Mouse (Mus musculus) liver, adult 2 months (tissue): Measurements from ENCODE around the gene Olfr569. TPM values are rescaled to one million over a fixed set of nuclear protein-coding genes. Genes with fewer than 3 reads are reported as not detected.

Experiments used
- DNase-seq: peaks from one replicate; pipeline ENCODE4 v3.0.0-alpha.2; 2011; ENCODE audit warnings: low read depth, low spot score; ENCODE audit errors: extremely low read depth
- H3K27ac ChIP-seq: fragments of 200-500 bp; replicated peaks from 2 replicates; pipeline ENCODE4 v1.5.1; 2012; ENCODE audit warnings: low read depth, mild to moderate bottlenecking, control low read depth, inconsistent platforms, low read length; ENCODE audit not compliant: insufficient read depth
- H3K27me3 ChIP-seq: fragments of 200-500 bp; 2 replicates; pipeline ENCODE4 v1.6.1; 2012; ENCODE audit warnings: mild to moderate bottlenecking, moderate library complexity, low read length, inconsistent platforms; ENCODE audit not compliant: control insufficient read depth, insufficient read depth
- H3K36me3 ChIP-seq: fragments of 200-500 bp; 2 replicates; pipeline ENCODE4 v1.6.1; 2012; ENCODE audit warnings: low read length, inconsistent platforms; ENCODE audit not compliant: control insufficient read depth, insufficient read depth
- H3K4me1 ChIP-seq: fragments of 200-500 bp; 2 replicates; pipeline ENCODE4 v1.6.1; 2011; ENCODE audit warnings: low read length; ENCODE audit not compliant: control insufficient read depth, insufficient read depth
- H3K4me3 ChIP-seq: fragments of 200-500 bp; 2 replicates; pipeline ENCODE4 v1.5.1; 2011; ENCODE audit warnings: low read depth, mild to moderate bottlenecking, control low read depth, low read length, moderate library complexity; ENCODE audit not compliant: insufficient read depth
- H3K79me2 ChIP-seq: fragments of 200-500 bp; 2 replicates; pipeline ENCODE4 v1.6.1; 2012; ENCODE audit warnings: inconsistent platforms, mild to moderate bottlenecking, low read length, moderate library complexity; ENCODE audit not compliant: control insufficient read depth, insufficient read depth
- H3K9ac ChIP-seq: fragments of 200-500 bp; 2 replicates; pipeline ENCODE4 v1.6.1; 2012; ENCODE audit warnings: low read depth, mild to moderate bottlenecking, control low read depth, inconsistent platforms, low read length
- CTCF ChIP-seq: fragments of 200-500 bp; IDR thresholded peaks from 2 replicates; pipeline ENCODE4 v1.5.1; 2011; ENCODE audit warnings: low read depth, low read length, control low read depth
- POLR2A ChIP-seq: fragments of 200-500 bp; IDR thresholded peaks from 2 replicates; pipeline ENCODE4 v1.6.1; 2011; ENCODE audit warnings: low read length, control low read depth; ENCODE audit not compliant: insufficient read depth; ENCODE audit errors: extremely low read depth
- WGBS: fragments of 180-500 bp; shearing (Covaris S2); methylation state at CpG from one replicate; pipeline ENCODE4 v1.1.7; 2018; 5-methylcytosine and 5-hydroxymethylcytosine counted together
- polyA plus RNA-seq: library from polyadenylated mRNA; depleted of rRNA; stranded (reverse); fragments of >200 nt; gene quantifications from 2 replicates; pipeline ENCODE4 v1.2.3, GENCODE M21; 2012; rRNA removed
- total RNA-seq: library from RNA; depleted of rRNA; stranded (reverse); fragments of >200 nt; gene quantifications from 2 replicates; pipeline ENCODE4 v1.2.3, GENCODE M21; 2014; rRNA removed

Gene Olfr569
- total RNA-seq = not detected in 2 replicates
- polyA plus RNA-seq = not detected in 2 replicates

DNA sequence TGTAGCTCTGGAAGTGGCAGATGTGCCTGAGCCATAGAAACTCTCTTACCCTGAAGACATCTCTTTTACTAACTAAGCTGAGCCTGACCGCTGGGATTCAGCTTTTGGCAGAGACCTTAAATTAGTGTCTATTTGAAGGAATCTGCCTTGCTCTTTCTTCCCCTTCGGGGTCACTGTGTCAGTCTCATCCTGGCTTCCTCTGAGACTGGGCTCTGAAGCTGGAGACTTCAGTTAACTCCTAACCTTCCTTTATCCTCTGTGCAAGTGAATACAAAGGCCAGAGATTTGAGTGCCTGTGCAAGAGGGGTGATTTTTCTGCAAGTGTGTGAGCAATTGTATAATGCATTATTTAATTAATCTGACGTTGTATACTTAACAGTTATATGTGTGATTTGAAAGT is at the start of gene Olfr569:
Olfr569 (minus strand) TSS at position 101 of the 400 bp plus-strand sequence.
- H3K27ac ChIP-seq = no peak within 1 kb of the TSS
- H3K4me3 ChIP-seq = no peak within 1 kb of the TSS
- TF ChIP-seq CTCF (no peak), POLR2A (no peak)
- H3K36me3 ChIP-seq = no peaks in the 10 kb centered on the region
- 66% methylated on average over 3 of the region's 3 CpGs for WGBS
- no peaks in the 10 kb centered on the region for H3K4me1 ChIP-seq
- DNase-seq = peak; percentile 10
- H3K9ac ChIP-seq = no peak within 1 kb of the TSS
- H3K27me3 ChIP-seq = no peaks in the 10 kb centered on the region
- no peaks in the 10 kb centered on the region for H3K79me2 ChIP-seq

- TF ChIP-seq CTCF = no peak
- TF ChIP-seq POLR2A = no peak
- Histone ChIP-seq H3K79me2 (no peaks in the 10 kb centered on the region), H3K4me1 (no peaks in the 10 kb centered on the region), H3K9ac (no peak overlapping the region), H3K36me3 (no peaks in the 10 kb centered on the region), H3K27me3 (no peaks in the 10 kb centered on the region), H3K4me3 (no peak overlapping the region), H3K27ac (no peak overlapping the region)
- WGBS = 68% methylated on average over 3 of the region's 3 CpGs
- no peak for DNase-seq
Observed at GRCm38 (mm10) chr7:102927105-102927504, 36.4 kb upstream of the Olfr569 start.

DNA sequence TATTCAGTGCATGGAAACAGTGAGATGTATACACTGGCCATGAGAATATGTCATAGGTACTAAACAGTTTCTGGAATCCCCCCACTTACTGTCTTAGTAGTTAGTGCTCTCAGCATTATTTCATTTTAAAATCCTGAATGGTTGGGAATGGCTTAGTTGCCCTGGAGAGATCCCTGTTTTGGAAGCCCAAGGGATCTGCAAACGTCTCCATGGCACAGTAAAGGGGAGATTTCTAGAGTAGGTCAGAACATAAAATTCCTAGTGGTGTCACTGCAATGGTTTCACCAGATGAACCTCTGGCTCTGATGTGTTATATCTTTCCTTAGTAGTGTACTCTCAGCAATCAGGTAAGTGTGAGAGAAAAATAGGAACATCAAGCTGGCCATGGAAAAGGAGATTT is 33.4 kb upstream of the Olfr569 start, which contains the start of gene Olfr572:
Olfr572 (plus strand) TSS at position 301 of the 400 bp plus-strand sequence.
- H3K36me3 ChIP-seq = no peaks in the 10 kb centered on the region
- DNase-seq = no peak
- H3K9ac ChIP-seq = no peak within 1 kb of the TSS
- H3K79me2 ChIP-seq = no peaks in the 10 kb centered on the region
- no peaks in the 10 kb centered on the region for H3K27me3 ChIP-seq
- TF ChIP-seq POLR2A (no peak), CTCF (no peak)
- 50% methylated on average over 1 of the region's 1 CpGs for WGBS
- no peak within 1 kb of the TSS for H3K27ac ChIP-seq
- H3K4me3 ChIP-seq = no peak within 1 kb of the TSS
- no peaks in the 10 kb centered on the region for H3K4me1 ChIP-seq

GRCm38 (mm10) chr7:102919632-102920031 is 28.9 kb upstream of the Olfr569 start:
- Histone ChIP-seq H3K27ac (no peak overlapping the region), H3K9ac (no peak overlapping the region), H3K27me3 (no peaks in the 10 kb centered on the region), H3K36me3 (no peaks in the 10 kb centered on the region), H3K4me3 (no peak overlapping the region), H3K79me2 (no peaks in the 10 kb centered on the region), H3K4me1 (no peaks in the 10 kb centered on the region)
- WGBS = 0% methylated on average over 1 of the region's 1 CpGs
- DNase-seq = peak; percentile 60
- no peak for TF ChIP-seq POLR2A
- no peak for TF ChIP-seq CTCF

DNA sequence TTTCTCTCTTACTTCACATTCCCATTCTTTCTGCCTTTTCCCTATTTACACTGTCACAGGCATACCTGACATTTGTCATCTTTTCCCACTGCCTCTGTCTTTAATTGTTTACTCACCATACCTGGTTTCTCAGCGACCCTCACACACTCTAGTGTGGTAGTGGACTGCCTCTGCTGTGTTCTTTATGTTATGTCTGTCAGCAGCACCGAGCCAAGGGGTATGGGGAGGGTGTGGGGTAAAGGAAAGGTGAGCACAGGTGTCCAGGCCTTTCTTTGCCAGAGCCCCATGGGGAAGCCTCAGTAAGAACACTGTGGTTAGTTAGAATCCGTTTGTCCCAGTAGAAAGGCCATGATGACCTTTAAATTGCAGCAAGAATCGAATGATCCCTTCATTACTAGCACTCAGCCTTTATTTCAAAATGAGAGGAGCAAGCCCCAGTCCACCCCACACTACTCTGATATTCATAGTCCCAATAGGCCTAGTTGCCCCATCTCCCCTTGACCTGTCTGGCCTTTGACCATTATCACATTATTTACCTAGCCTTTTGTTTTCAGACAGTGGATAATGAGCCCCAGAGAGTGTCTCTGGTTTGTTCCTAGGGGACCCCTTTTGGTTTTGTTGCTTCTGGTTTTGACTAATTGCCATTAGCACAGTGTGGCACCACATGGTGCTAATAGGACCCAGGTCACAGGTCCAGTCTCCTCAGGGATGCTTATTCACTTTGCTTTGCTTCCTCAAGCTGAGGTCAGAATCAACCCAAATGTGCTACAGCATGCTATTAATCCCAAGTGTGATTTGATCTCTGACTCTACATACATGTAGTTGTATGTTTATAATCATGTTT is 26.6 kb upstream of the Olfr569 start, which contains the start of gene Olfr571:
Olfr571 (minus strand) TSS at position 505 of the 844 bp plus-strand sequence.
- H3K36me3 ChIP-seq = no peaks in the 10 kb centered on the region
- no peaks in the 10 kb centered on the region for H3K4me1 ChIP-seq
- H3K4me3 ChIP-seq = no peak within 1 kb of the TSS
- no peak within 1 kb of the TSS for H3K9ac ChIP-seq
- no peak within 1 kb of the TSS for H3K27ac ChIP-seq
- no peak for DNase-seq
- TF ChIP-seq CTCF (no peak), POLR2A (no peak)
- no peaks in the 10 kb centered on the region for H3K27me3 ChIP-seq
- WGBS = 50% methylated on average over 4 of the region's 4 CpGs
- H3K79me2 ChIP-seq = no peaks in the 10 kb centered on the region

- DNase-seq = no peak
- no peaks in the 10 kb centered on the region for H3K27me3 ChIP-seq
- H3K36me3 ChIP-seq = no peaks in the 10 kb centered on the region
- WGBS = 55% methylated on average over 5 of the region's 5 CpGs
- H3K27ac ChIP-seq = no peak overlapping the region
- no peaks in the 10 kb centered on the region for H3K4me1 ChIP-seq
- no peak overlapping the region for H3K4me3 ChIP-seq
- H3K79me2 ChIP-seq = no peaks in the 10 kb centered on the region
- no peak for TF ChIP-seq POLR2A
- TF ChIP-seq CTCF = no peak
- H3K9ac ChIP-seq = no peak overlapping the region
Observed at GRCm38 (mm10) chr7:102916405-102916804, 25.7 kb upstream of the Olfr569 start.
